Mouse (Mus musculus): ENCODE data around the gene Hccs. TPM values are rescaled to one million over a fixed set of nuclear protein-coding genes. Genes with fewer than 3 reads are reported as not detected.

Gene Hccs
- total RNA-seq (2023), result 10 to 100 TPM; 19.4 to 24.0 TPM

GRCm38 (mm10) chrX:169319945-169320667, at the start of gene Hccs:
Gene Hccs (minus strand): TSS chrX:169320372.

Other genes starting within 250 kb of the Hccs start
- gene Amelx, start 133.2 kb downstream of the Hccs start, total RNA-seq (2023), result not detected